Mouse (Mus musculus): ENCODE measurements around the gene M1ap. TPM values are rescaled to one million over a fixed set of nuclear protein-coding genes. Genes with fewer than 3 reads are reported as not detected.

The M1ap gene
- polyA plus RNA-seq, 2 experiments from 2014 or later = 0.74 to 1.4 TPM

DNA sequence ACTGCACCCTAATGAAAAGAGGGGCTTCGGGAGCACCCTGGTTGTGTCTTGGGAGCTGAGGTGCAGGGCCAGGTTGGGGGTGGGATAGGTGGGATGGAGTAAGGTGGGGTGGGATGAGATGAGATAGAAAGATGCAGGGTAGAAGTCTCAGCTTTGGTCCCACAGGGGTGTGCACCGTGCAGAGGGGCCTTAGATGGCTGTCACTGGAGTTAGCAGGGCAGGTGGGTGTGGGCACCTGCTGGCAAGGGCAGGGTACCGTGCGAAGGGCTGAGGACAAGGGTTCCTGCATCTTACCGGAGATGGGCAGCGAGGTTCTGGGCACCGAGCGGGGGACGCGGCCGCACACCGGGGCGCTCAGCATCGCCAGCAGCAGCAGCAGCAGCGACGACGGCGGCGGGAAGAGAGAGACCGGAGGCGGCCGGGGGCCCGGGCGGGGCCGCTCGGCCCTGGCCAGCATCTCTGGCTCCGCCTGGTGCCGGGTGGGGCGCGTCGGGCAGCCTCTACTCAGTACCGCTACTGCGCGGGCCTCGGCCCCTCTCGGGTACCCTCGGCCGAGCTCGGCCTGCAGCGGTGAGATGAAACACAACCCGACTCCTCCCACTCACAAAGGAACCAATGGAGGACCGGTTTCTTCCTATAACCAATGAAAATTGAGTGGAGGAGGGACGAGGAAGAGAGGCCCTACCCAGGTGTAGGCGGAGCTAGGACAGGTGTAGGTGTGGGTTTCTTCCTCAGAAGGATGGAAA lies 7.4 kb upstream of the M1ap start, which contains the start of gene Sema4f:
TSS of gene Sema4f (minus strand) at position 603 of the 746 bp plus-strand sequence.
- peak; percentile 97 for ATAC-seq

GRCm38 (mm10) chr6:82940765-82941164 lies 5.9 kb upstream of the M1ap start:
- ATAC-seq = no peak

DNA sequence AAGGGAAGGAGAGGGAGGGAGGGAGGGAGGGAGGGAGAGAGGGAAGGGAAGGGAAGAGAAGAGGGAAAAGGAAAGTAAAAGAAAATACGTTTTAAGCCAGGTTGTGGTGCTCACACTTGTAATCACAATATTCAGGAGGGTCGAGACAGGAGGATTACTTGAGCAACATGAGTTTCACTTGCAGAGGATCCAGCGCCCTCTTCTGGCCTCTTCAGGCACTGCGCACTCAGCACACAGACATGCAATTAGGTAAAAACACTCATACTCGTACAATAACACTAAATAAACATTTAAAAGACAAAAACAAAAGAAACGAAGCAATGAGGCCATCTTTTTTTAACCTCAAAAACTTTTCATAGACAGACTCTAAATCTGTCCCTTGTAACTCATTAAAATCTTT lies 952 bp upstream of the M1ap start:
- ATAC-seq = no peak

GRCm38 (mm10) chr6:82956553-82957251 lies 10.0 kb downstream of the M1ap start:
- peak; percentile 84 for ATAC-seq

DNA sequence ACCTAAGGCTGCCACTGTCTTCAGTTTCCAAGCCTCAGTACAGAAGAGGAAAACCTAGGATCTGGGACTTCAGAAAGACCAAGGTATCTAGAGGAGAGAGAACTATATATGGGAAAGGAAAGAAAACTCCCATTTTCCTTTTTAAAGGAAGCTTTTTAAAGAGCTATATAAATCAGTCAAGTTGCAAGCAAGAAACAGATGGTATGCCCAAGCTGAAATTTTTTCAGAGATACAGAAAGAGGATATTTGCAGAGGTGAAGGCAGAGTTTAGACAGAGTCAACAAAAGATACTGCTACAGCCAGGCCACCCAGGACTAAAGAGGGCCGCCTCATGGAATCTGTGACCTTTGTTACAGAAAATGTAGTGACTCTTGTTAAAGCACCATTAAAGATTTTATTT lies 15.0 kb downstream of the M1ap start:
- ATAC-seq = no peak

DNA sequence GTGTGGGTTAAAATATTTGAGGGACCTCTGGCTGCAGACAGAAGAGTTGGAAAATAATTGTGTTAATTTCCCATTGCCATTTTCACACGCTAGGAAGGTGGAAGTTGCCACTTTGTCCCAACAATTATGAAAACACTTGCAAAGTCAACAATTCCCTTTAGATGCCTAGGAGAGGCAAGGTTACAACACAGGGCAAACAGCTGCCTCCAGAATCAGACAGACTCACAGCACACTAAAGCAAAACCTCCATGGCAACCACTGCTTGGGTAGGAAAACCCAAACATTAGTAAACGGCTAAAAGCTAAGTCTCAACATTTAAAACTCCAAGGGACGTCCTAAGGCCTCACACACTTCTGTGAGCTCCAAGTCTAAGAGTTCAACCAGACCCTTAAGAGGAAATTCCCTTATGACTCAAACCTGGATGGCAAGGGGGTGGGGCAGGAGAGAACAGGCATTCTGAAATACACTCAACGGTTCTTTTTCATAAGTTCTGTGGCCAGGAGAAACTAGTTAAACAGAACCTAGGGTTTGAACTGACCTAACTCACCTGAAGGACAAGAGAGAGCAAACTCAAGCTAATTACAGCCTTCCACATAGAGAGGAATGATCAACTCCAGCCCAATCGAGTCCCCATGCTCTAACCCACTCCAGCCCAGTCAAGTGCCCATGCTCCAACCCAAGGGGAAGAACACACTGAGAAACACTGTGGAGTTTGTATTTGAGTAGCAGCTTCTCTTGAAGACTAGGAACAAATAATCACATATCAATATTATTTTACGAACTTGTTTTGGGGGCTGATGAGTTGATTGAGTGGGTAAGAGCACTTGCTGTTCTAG lies 22.8 kb downstream of the M1ap start:
- ATAC-seq = no peak

DNA sequence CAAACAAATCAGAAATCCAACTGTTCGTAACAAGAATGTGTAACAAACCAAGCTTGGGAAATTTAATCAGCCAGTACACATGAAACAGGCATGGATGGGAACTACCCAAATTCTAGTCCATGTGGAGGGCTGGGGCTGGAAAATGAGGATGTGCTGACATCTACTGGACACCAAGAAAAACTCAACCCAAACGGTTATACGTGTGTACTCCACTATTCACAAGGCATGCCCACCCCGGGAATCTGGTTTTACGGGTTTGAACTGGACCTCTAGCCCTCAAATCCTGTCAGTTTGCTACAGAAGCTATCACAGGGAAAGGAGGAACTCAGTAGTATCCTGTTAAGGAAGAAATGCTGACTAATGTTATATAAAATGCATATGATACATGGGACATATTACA lies 24.3 kb downstream of the M1ap start:
- ATAC-seq = peak; percentile 95

GRCm38 (mm10) chr6:82987411-82987971 lies 40.8 kb downstream of the M1ap start:
- ATAC-seq = no peak

DNA sequence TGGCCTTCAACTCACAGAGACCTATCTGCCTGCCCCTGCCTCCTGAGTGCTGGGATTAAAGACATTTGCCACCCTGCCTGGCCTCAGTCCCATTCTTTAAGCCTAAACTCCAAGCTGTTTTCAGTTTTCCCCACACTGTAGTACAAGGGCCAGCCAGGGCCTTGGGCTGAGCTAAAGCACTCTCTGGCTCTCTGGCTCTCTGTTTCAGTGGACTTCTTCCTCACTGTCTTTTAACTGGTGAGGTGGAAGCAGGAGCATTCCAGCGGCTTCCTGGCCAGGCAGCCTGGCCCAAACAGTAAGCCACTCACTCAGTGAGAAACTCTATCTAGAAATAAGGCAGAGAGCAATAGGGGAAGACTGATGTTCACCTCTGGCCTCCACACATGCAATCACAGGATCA lies 47.0 kb downstream of the M1ap start:
- ATAC-seq = no peak

DNA sequence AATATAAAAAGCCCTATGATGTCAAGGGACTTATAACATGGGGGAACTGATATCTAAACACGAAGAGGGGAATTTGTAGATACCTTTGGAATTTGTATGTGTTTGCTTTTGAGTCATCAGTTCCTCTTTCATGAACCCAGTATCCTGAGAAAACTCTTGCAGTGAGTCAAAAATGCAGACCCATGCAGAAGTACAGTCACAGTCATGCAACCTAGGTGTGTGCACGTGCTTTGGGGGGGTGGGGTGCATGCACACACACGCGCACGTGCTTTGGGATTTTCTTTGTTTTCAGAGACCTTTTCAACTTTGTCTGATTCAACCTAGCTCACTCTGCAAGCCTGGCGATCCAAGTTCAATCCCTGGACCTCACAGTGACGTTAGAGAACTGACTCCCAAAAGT lies 47.7 kb downstream of the M1ap start:
- ATAC-seq = no peak

- ATAC-seq = peak; percentile 97
Measured at GRCm38 (mm10) chr6:82996740-82997315, 50.1 kb downstream of the M1ap start.

DNA sequence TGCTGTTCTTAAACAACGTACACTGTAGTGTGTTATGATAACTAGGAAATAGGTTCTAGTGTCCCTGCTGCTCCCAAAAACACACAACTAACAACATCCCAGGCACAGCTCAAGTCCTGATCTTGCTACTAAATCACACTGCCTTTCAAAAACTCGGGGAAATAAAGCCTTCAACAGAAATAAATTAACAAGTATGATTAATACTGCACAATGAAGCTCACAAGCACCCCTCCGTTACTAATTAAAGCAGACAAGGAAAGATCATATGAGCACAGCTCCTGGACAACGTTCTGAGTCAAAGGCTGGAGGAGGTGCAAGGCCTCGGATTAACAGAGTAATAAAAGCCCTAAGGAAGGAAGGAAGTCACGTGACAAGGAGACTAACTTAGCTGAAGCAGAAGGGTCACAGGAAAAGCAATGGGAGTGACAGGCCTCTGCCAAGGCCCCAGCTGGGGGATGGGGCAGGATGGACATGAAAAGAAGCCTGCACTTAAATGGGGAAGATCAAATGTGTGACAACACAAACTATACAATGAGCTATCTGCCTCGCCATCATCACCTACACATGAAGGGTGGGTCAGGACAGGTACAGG lies 50.9 kb downstream of the M1ap start:
- ATAC-seq = no peak

DNA sequence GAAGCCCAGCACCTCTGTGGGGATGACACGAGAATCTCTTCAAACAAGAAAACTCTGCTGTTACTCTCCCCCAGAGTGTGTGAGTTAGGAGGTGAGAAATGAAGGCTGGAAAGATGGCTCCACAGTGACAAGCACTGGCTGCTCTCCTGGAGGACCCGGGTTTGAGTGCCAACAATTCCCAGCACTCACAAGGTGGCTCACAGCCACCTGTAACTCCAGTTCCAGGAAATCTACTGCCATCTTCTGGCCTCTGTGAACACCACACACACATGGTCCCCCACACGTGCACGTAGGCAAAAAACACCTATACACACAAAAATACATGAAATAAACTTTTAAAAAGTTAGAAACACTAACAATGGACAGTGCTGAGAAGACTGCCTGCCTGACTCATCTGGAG lies 51.6 kb downstream of the M1ap start:
- ATAC-seq = no peak

- no peak for ATAC-seq
Measured at GRCm38 (mm10) chr6:82999986-83000385, 53.3 kb downstream of the M1ap start.

DNA sequence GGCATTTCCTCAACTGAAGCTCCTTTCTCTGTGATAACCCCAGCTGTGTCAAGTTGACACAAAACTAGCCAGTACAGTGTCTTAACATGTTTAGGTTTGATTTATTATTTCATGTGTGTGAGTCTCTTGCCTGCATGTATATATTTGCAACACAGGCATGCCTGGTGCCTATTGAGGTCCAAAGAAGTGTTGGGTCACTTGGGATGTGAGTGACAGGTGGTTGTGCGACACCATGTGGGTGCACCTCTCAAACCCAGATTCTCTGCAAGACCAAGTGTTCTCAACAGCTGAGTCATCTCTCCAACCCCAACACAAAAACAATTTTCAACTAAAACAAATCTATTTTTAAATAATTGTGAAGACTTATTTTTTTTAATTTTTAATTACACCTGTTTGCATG lies 56.4 kb downstream of the M1ap start:
- no peak for ATAC-seq

DNA sequence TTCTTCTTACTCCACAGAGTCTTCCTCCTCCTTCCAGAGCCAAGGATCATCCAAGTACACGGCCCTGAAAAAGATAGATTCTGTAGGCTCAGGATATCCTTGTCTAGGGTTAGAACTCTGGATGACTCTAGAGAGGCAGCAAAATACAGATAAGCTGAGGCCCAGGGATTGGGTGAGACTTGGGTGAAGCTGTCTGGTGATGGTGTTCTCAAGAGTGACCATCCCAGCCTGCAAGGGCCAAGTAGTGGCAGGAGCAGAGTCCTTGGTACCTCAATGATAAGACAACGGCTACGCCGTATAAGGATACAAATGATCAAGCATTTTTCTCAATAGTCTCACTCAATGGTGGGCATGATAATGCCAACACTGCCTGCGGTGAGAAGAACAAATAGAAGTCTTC lies 57.1 kb downstream of the M1ap start:
- ATAC-seq = no peak

DNA sequence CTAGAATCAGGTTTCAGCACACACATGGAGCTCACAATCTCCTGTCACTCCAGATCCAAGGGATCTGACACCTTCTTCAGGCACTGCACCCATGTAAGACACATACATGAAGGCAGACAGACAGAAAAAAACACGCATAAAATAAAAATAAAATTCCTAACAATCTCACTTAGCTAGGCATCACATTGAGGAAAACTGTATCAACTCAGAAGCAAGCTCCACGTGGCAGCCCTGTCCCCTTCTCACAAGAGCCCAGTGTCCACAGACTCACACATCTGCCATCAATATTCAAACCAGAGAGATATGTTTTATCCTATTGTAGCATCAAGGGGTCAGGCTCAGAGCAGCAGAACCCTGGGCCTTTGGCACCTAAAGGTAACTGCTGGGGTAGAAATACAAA lies 57.6 kb downstream of the M1ap start:
- no peak for ATAC-seq

- no peak for ATAC-seq
Measured at GRCm38 (mm10) chr6:83004872-83005271, 58.2 kb downstream of the M1ap start.

GRCm38 (mm10) chr6:83005444-83006011 lies 58.8 kb downstream of the M1ap start:
- no peak for ATAC-seq

DNA sequence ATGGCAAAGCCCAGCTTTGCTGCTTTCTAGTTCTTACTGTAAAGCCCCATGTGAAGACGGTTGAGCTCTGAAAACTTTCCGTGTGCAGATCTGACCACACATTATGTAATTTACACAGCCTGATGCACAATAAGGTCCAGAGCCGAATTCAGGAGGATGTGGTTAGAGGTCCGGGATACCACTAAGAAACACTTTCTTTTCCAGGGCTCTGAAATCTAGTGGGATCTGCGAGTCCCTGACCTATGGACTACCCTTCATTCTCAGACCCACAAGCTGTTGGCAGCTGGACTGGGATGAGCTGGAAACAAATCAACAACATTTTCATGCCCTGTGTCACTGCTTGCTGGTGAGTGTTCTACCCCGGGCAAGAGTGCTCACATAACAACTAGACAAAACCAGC lies 59.4 kb downstream of the M1ap start:
- ATAC-seq = no peak

DNA sequence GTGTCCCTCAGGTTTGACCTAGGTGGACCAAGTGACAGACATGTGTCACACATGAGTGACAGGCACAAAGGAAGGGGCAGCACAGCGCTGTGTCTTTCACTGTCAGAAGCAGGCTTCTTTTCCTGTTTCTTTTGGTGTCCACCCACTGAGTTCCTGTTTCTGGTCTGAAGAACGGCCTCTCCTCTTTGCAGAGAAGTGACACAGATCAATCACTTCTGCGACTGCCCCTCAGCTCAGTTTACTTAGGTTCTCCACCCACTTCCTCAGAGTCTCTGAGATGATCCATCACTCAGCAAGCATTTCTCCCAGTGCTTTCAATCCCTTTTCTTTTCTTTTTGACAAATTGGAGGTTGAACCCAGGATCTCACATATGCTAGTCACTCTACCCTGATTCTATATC lies 62.0 kb downstream of the M1ap start:
- no peak for ATAC-seq

DNA sequence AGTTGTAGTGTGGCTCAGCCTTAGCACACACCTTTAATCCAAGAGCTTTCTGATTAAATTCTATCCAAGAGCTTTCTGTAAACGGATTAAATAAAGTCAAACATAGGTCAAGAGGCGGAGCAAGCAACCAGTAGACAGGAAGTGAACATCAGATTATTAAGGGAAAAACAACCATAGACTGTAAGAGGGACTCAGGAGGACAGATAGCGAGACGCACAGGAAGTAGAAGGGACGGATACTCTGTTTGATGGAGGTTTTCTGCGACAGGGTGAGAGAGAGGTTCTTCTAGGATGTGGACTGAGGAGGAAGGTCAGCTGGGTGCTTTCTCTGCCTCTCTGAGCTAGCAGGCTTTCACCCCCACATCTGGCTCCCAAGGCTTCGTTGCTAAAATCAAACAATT lies 63.3 kb downstream of the M1ap start:
- peak; percentile 79 for ATAC-seq

Data from activated CD4-positive, CD25-positive, alpha-beta regulatory T cell, adult 4 months (primary cell).